Mouse (Mus musculus) lung, embryonic 16.5 days (tissue): ENCODE results near the gene B430305J03Rik. TPM values are rescaled to one million over a fixed set of nuclear protein-coding genes. Genes with fewer than 3 reads are reported as not detected.
A peak's percentile ranks its signal among the peaks of the same experiment; 100 is the strongest.

ENCODE experiments used
- ATAC-seq: fragments of 200-750 bp; cut with Nextera tagmentation; 2 replicates; pipeline ENCODE4 v1.8.0; 2017; ENCODE audit warnings: low read depth, mild to moderate bottlenecking, moderate library complexity
- H3K27ac ChIP-seq: fragments of 300-500 bp; sonication (generic); 2 replicates; pipeline ENCODE4 v1.5.1; 2014; ENCODE audit warnings: mild to moderate bottlenecking, control low read depth, low read length
- H3K27me3 ChIP-seq: fragments of 300-500 bp; sonication (generic); 2 replicates; pipeline ENCODE4 v1.6.1; 2014; ENCODE audit warnings: low read depth, low read length, mixed read lengths; ENCODE audit not compliant: control insufficient read depth, insufficient read depth
- H3K36me3 ChIP-seq: fragments of 300-500 bp; sonication (generic); 2 replicates; pipeline ENCODE4 v1.6.1; 2014; ENCODE audit warnings: low read length; ENCODE audit not compliant: control insufficient read depth, insufficient read depth
- H3K4me1 ChIP-seq: fragments of 300-500 bp; sonication (generic); replicated peaks from 2 replicates; pipeline ENCODE4 v1.6.1; 2014; ENCODE audit warnings: low read length, mixed read lengths; ENCODE audit not compliant: control insufficient read depth, insufficient read depth
- H3K4me2 ChIP-seq: fragments of 300-500 bp; sonication (generic); 2 replicates; pipeline ENCODE4 v1.6.1; 2014; ENCODE audit warnings: low read depth, low read length, control low read depth
- H3K4me3 ChIP-seq: fragments of 300-500 bp; sonication (generic); 2 replicates; pipeline ENCODE4 v1.5.1; 2014; ENCODE audit warnings: mild to moderate bottlenecking, low read length, control low read depth
- H3K9ac ChIP-seq: fragments of 300-500 bp; sonication (generic); 2 replicates; pipeline ENCODE4 v1.6.1; 2014; ENCODE audit warnings: low read length, control low read depth
- H3K9me3 ChIP-seq: fragments of 300-500 bp; sonication (generic); 2 replicates; pipeline ENCODE4 v1.6.1; 2016; ENCODE audit warnings: low read length; ENCODE audit not compliant: control insufficient read depth
- WGBS: fragments of 180-500 bp; shearing (Covaris S2); extraction: QIAGEN DNeasy Blood & Tissue Kit; methylation state at CpG from one replicate; pipeline ENCODE4 v1.1.7; 2014; 5-methylcytosine and 5-hydroxymethylcytosine counted together
- polyA plus RNA-seq: library from polyadenylated mRNA; unstranded; fragments of >200 nt; fragmentation: Nextera tagmentation; extraction: Ambion mirVana; gene quantifications from 2 replicates; pipeline ENCODE4 v1.2.1, GENCODE M21; 2015

The B430305J03Rik gene
- not detected in 2 replicates for polyA plus RNA-seq

DNA sequence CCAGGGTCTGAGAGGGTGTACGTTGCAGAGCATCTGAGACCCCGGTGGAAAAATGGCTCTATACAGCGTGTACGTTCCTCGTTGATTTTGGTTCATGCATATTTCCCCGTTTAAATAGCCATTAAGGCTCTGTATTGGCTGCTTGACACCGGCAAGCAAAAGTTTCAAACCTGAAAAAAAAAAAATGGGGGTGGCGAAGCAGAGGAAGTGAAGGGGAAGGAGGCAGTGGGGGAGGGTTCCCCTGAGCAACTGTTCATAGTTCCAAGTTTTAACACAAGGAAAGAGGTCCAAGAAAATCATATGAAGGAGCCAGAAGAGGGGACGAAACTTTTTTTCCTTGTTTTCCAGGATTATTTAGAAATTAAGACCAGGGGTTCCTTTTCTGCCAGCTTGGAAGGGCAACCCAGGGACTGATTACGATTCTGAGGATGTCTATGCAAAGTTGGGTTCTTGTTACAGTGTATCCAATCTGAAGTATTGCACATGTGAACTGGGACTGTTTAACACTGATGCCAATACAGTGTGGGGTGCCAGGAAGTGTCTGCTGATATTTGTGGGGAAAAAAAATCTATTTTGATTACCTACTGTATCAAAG, at the start of gene B430305J03Rik:
Gene B430305J03Rik, minus strand, starts transcription at position 173 of the 595 bp plus-strand sequence.
- Histone ChIP-seq H3K27ac (peak within 1 kb of the TSS; percentile 79), H3K27me3 (no peaks in the 10 kb centered on the region), H3K9me3 (no peaks in the 10 kb centered on the region), H3K4me2 (peak within 1 kb of the TSS; percentile 89), H3K36me3 (no peaks in the 10 kb centered on the region), H3K9ac (peak within 1 kb of the TSS; percentile 75), H3K4me3 (peak within 1 kb of the TSS; percentile 91), H3K4me1 (peaks cover 18% of the 10 kb centered on the region)
- no peak for ATAC-seq
- WGBS = 2% methylated on average over 10 of the region's 10 CpGs

DNA sequence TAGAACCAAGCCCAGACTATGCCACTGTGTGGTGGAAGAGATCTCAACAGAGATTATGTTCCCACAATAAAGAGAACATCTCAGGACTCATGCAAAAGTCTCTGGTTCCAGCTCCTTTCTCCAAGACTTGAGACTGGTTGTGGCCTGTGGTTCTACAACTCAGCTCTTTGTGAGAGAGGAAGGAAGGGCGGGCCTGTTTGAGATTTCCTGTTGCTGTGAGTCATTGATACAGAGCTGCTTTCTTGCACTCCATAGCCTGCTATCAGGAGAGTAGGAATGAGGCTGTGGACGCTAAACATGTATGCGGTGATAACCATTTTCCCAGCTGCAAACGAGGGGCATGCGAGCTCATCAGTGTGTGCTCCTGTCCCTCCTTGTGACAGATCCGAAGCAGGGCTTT, 43.9 kb upstream of the B430305J03Rik start:
- H3K27me3 ChIP-seq = no peaks in the 10 kb centered on the region
- no peaks in the 10 kb centered on the region for H3K36me3 ChIP-seq
- H3K27ac ChIP-seq = no peak overlapping the region
- ATAC-seq = no peak
- WGBS = 69% methylated on average over 6 of the region's 6 CpGs
- H3K4me1 ChIP-seq = no peaks in the 10 kb centered on the region
- no peak overlapping the region for H3K4me2 ChIP-seq
- no peak overlapping the region for H3K9ac ChIP-seq
- H3K4me3 ChIP-seq = no peak overlapping the region
- H3K9me3 ChIP-seq = no peaks in the 10 kb centered on the region

DNA sequence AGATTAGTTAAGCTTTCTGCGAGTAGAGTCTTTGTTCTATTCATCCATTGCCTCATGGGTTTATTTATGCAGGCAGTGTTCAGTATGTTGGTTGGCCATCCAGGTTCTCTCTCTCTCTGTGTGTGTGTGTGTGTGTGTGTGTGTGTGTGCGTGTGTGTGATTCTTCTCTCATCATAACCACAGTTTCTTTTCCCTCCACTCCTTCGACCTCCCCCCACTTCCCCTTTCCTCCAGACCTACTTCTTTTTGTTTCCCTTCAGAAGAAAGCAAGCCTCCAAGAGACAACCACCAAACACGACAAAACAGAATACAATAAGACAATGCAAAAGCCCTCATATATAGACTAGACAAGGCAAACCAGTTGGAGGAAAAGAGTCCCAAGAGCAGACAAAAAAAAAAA, 41.2 kb upstream of the B430305J03Rik start:
- H3K9me3 ChIP-seq = no peaks in the 10 kb centered on the region
- no peaks in the 10 kb centered on the region for H3K36me3 ChIP-seq
- no peak overlapping the region for H3K27ac ChIP-seq
- WGBS = 68% methylated on average over 4 of the region's 4 CpGs
- no peak for ATAC-seq
- no peaks in the 10 kb centered on the region for H3K27me3 ChIP-seq
- no peak overlapping the region for H3K4me2 ChIP-seq
- no peak overlapping the region for H3K9ac ChIP-seq
- no peaks in the 10 kb centered on the region for H3K4me1 ChIP-seq
- H3K4me3 ChIP-seq = no peak overlapping the region

DNA sequence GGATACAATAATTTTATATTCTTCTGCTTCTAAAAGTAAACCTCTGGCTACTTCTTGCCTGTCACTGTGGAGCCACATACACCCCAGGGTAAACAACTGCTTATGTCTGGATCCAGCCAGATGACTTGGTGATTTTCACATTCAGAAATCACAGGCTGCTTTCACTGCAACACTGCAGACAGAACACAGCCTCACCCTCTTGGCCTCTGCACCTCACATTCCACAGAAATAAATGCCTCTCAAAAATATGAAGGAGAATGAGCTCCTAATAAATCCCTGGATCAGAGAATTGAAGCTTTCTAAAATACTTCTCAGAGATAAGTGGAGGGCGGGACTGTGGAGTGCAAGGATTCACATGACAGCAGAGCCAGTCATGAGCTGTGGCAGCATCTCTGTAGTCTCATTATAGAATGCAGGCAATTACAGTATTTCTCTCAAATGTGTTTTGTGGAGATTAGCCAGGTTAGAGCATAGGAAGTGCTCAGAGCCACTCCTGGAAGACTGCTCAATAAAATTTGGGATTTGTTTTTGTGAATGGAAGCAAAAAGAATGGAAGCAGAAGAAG, 35.2 kb upstream of the B430305J03Rik start:
- no peaks in the 10 kb centered on the region for H3K4me1 ChIP-seq
- H3K27ac ChIP-seq = no peak overlapping the region
- H3K4me3 ChIP-seq = no peak overlapping the region
- no peak overlapping the region for H3K4me2 ChIP-seq
- no peaks in the 10 kb centered on the region for H3K27me3 ChIP-seq
- no peaks in the 10 kb centered on the region for H3K9me3 ChIP-seq
- no peaks in the 10 kb centered on the region for H3K36me3 ChIP-seq
- H3K9ac ChIP-seq = no peak overlapping the region
- WGBS = 31% methylated on average over 1 of the region's 1 CpGs
- no peak for ATAC-seq

DNA sequence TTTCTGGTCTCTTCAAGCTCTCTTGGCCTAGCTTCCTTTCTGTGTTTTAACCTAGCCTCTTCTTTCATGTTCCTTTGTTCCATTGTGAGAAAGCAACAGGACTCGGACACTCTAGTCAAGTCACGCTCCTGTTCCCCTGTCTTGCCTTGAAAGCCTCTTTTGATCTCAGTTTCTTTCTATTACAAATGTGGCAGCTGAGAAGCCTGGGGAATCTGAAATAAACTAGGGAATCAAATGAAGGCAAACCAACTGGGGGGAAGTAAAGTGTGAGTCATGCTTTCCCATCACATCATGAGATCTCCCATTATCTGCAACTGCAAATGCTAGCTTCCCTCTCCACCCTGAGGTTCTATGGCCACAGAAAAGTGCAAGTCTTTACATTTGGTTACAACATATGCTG, 31.0 kb upstream of the B430305J03Rik start:
- no peaks in the 10 kb centered on the region for H3K36me3 ChIP-seq
- ATAC-seq = no peak
- H3K27me3 ChIP-seq = no peaks in the 10 kb centered on the region
- no peaks in the 10 kb centered on the region for H3K9me3 ChIP-seq
- no peak overlapping the region for H3K9ac ChIP-seq
- no peak overlapping the region for H3K4me3 ChIP-seq
- WGBS = 80% methylated on average over 2 of the region's 2 CpGs
- H3K4me1 ChIP-seq = no peaks in the 10 kb centered on the region
- H3K4me2 ChIP-seq = no peak overlapping the region
- no peak overlapping the region for H3K27ac ChIP-seq

DNA sequence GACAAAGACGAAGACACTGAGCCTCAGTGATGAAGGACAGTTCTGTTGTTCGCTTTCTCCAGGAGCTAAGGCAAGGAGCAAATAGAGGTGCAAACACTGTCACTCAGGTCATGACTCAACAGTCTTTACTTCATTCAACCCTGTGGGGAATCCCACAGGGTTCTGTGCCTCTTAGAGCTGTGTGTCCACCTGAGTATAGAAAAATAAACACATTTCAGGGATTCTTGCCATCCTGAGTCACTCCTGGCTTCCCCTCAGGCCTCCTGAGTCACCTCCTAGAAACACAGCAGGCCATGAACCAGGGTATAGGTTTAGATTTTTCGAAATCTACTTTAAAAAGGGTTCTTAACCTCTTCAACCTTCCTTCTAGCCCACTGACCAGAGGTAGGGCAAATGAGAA, 29.6 kb upstream of the B430305J03Rik start:
- 76% methylated on average over 3 of the region's 3 CpGs for WGBS
- H3K9me3 ChIP-seq = no peaks in the 10 kb centered on the region
- H3K4me2 ChIP-seq = no peak overlapping the region
- no peak overlapping the region for H3K4me3 ChIP-seq
- no peaks in the 10 kb centered on the region for H3K36me3 ChIP-seq
- ATAC-seq = no peak
- H3K27me3 ChIP-seq = no peaks in the 10 kb centered on the region
- H3K4me1 ChIP-seq = no peaks in the 10 kb centered on the region
- no peak overlapping the region for H3K27ac ChIP-seq
- H3K9ac ChIP-seq = no peak overlapping the region

DNA sequence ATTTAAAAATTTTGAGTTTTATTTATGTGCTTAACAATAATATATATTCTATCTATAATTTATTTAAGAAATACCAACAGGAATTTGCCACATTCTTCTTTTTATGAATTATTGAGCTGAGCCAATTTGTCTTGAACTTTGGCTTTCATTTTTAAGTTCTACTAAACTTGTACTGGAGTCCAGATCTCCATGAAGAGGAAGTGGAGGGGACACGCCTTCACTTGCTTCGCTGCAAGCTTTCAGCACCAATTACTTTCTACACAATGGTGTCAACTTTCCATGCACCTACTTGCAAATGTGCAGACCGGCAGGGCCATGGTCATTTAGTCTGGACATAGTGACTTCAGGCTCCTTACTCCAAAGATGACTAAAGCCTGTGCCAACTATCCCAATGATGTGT, 27.8 kb upstream of the B430305J03Rik start:
- Histone ChIP-seq H3K27me3 (no peaks in the 10 kb centered on the region), H3K9me3 (no peaks in the 10 kb centered on the region), H3K36me3 (no peaks in the 10 kb centered on the region), H3K27ac (no peak overlapping the region), H3K4me2 (no peak overlapping the region), H3K9ac (no peak overlapping the region), H3K4me3 (no peak overlapping the region), H3K4me1 (no peaks in the 10 kb centered on the region)
- ATAC-seq = no peak
- 74% methylated on average over 3 of the region's 3 CpGs for whole genome bisulfite sequencing

DNA sequence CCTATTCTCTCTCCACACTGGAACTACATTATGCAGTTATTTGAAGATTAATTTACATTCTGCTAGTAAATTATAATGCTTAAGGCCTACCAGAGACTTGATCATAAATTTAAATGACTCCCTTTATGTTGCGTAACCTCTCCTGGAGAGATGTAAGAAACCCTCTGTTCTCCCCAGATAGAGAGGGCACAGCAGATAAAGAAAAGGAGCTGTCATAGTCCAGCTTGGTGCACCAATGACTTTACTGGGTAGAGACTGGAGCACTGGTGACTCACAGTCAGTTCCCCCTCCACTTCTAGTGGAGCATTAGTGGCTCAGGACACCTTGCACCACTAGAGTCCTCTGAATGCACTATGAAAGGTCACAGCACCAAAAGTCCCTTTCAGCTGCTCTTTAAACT, 27.1 kb upstream of the B430305J03Rik start:
- no peak overlapping the region for H3K4me2 ChIP-seq
- H3K36me3 ChIP-seq = no peaks in the 10 kb centered on the region
- H3K9me3 ChIP-seq = no peaks in the 10 kb centered on the region
- H3K4me1 ChIP-seq = no peaks in the 10 kb centered on the region
- 95% methylated on average over 1 of the region's 1 CpGs for WGBS
- no peak overlapping the region for H3K9ac ChIP-seq
- H3K4me3 ChIP-seq = no peak overlapping the region
- ATAC-seq = no peak
- no peak overlapping the region for H3K27ac ChIP-seq
- no peaks in the 10 kb centered on the region for H3K27me3 ChIP-seq

DNA sequence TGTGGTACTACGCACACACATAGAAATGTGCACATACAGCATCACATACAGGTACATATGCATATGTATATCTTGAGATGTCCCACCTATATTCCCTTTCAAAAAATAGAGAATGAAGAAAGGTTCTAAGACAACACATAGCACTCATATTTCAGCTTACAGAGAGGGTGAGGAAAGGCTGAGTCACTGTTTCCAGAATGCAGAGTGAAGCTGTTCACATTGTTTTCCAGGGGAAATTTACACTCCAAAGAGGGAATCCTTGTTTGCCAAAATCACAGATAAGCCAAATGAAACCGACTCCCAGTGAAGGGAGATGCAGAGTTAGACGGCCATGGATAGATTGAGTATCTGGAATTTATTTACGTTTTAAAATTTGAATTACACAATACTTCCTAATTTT, 25.8 kb upstream of the B430305J03Rik start:
- Histone ChIP-seq H3K9ac (no peak overlapping the region), H3K9me3 (no peaks in the 10 kb centered on the region)
- WGBS = 51% methylated on average over 4 of the region's 4 CpGs

More for the DNA sequence above, 25.8 kb upstream of the B430305J03Rik start:
- H3K4me3 ChIP-seq = no peak overlapping the region
- H3K4me2 ChIP-seq = no peak overlapping the region
- no peak overlapping the region for H3K27ac ChIP-seq
- ATAC-seq = no peak
- H3K36me3 ChIP-seq = no peaks in the 10 kb centered on the region
- H3K27me3 ChIP-seq = no peaks in the 10 kb centered on the region
- no peaks in the 10 kb centered on the region for H3K4me1 ChIP-seq
